Mouse (Mus musculus): ENCODE data around the gene Cyp11a1. TPM values are rescaled to one million over a fixed set of nuclear protein-coding genes. Genes with fewer than 3 reads are reported as not detected.

Gene Cyp11a1
- total and polyA plus RNA-seq, 3 experiments: not detected

DNA sequence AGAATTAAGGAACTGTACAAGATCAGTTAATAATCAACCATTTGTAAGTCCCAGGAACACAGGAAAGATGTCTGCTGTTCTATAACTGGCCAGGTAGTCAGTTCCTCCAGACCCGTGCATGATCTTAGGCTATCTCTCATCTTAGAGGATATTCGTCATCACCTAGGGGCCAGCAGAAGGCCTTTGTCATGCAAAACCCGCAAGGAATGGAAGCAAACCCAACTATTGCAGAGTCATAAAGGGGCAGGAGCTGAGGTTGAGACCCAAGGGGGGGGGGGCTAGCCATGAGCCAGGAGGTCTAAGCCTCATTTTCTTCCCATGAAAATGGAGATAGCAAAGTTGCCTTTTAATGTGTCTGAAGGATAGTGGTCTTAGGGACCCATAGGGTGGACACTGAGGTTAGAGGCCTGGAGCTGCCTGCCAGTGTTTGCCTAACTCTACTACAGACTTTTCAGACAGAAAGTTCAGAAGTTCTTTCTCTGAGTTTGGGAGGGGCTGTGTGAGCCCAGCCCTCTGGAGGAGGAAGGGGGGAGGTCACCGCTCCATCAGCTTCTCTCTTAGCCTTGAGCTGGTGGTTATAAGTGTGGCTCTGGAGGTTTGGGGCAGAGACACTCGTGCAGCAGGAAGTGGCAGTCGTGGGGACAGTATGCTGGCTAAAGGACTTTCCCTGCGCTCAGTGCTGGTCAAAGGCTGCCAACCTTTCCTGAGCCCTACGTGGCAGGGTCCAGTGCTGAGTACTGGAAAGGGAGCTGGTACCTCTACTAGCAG, 8.4 kb downstream of the Cyp11a1 start:
- Histone ChIP-seq H3K4me1 (ENCODE audit: control insufficient read depth in 1 of 2, insufficient read depth in 2 of 2, low read length in 2 of 2) (no peaks in the 10 kb centered on the region), H3K27me3 (ENCODE audit: control insufficient read depth in 1 of 2, insufficient read depth in 2 of 2, low read length in 2 of 2) (peaks cover 14 to 19% of the 10 kb centered on the region in 2 experiments)

DNA sequence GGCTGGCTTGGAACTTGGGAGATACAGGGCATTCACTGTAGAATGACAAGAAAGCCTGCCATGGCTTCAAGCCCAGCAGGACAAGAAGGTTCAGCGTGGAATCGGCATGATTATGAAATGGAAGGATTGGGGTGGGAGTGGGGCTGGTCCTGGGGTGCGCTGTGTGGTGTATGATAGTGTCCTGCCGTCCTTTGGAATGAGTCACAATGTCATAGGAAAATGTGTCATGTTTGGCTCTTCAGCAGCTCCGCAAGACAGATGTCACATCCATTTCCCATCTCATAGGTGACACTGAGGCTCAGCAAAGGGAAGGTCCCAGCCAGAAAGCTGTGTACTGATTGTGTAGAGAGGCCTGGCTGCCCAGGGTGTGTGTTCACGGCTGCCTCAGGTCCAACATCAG, 9.6 kb downstream of the Cyp11a1 start:
- Histone ChIP-seq H3K4me3 (ENCODE audit: control insufficient read depth in 1 of 2, insufficient read depth in 1 of 2, low read depth in 2 of 2, low read length in 2 of 2) (no peak overlapping the region), H3K4me1 (ENCODE audit: control insufficient read depth in 1 of 2, insufficient read depth in 2 of 2, low read length in 2 of 2) (no peaks in the 10 kb centered on the region), H3K27ac (ENCODE audit: control insufficient read depth, low read depth, low read length) (no peak overlapping the region), H3K9me3 (replicated peaks; ENCODE audit: insufficient read depth, low read length) (no peaks in the 10 kb centered on the region), H3K9ac (ENCODE audit: control insufficient read depth, low read depth, low read length, poor library complexity, severe bottlenecking) (no peak overlapping the region), H3K27me3 (ENCODE audit: control insufficient read depth in 1 of 2, insufficient read depth in 2 of 2, low read length in 2 of 2) (peaks cover 17 to 19% of the 10 kb centered on the region in 2 experiments), H3K79me2 (ENCODE audit: control insufficient read depth, insufficient read depth, low read length, poor library complexity) (no peaks in the 10 kb centered on the region), H3K36me3 (ENCODE audit: control insufficient read depth in 1 of 2, insufficient read depth in 2 of 2, low read length in 2 of 2) (no peaks in the 10 kb centered on the region)
- no peak for TF ChIP-seq MAFK (IDR thresholded peaks at IDR 0.05; ENCODE audit: borderline replicate concordance, low read depth, low read length)
- TF ChIP-seq CTCF (IDR thresholded peaks at IDR 0.05 in 2 of 3, conservative IDR thresholded peaks at IDR 0.05 in 1 of 3; ENCODE audit: control insufficient read depth in 1 of 3, insufficient read depth in 1 of 3, low read depth in 2 of 3, low read length in 3 of 3, poor library complexity in 1 of 3, severe bottlenecking in 1 of 3): no peak
- TF ChIP-seq KAT2A (conservative IDR thresholded peaks at IDR 0.05; ENCODE audit: low read depth, low read length): no peak
- no peak for TF ChIP-seq MXI1 (IDR thresholded peaks at IDR 0.05; ENCODE audit: low read depth, low read length)
- TF ChIP-seq ELF1 (IDR thresholded peaks at IDR 0.05; ENCODE audit: low read depth, low read length): no peak
- no peak for TF ChIP-seq GABPA (IDR thresholded peaks at IDR 0.05; ENCODE audit: low read depth, low read length)
- no peak for TF ChIP-seq ZMIZ1 (IDR thresholded peaks at IDR 0.05; ENCODE audit: low read depth, low read length)
- no peak for TF ChIP-seq POLR2AphosphoS5 (IDR thresholded peaks at IDR 0.05; ENCODE audit: borderline replicate concordance, low read depth, low read length)
- DNase-seq (ENCODE audit: low read depth, low spot score): no peak

More for the DNA sequence above, 8.4 kb downstream of the Cyp11a1 start:
- no peak overlapping the region for H3K27ac ChIP-seq (ENCODE audit: control insufficient read depth, low read depth, low read length)
- no peaks in the 10 kb centered on the region for H3K36me3 ChIP-seq (ENCODE audit: control insufficient read depth in 1 of 2, insufficient read depth in 2 of 2, low read length in 2 of 2)
- no peaks in the 10 kb centered on the region for H3K79me2 ChIP-seq (ENCODE audit: control insufficient read depth, insufficient read depth, low read length, poor library complexity)
- DNase-seq (ENCODE audit: low read depth, low spot score): no peak
- no peak overlapping the region for H3K4me3 ChIP-seq (ENCODE audit: control insufficient read depth in 1 of 2, insufficient read depth in 1 of 2, low read depth in 2 of 2, low read length in 2 of 2)
- no peaks in the 10 kb centered on the region for H3K9me3 ChIP-seq (replicated peaks; ENCODE audit: insufficient read depth, low read length)
- no peak overlapping the region for H3K9ac ChIP-seq (ENCODE audit: control insufficient read depth, low read depth, low read length, poor library complexity, severe bottlenecking)
- no peak for TF ChIP-seq CHD2 (IDR thresholded peaks at IDR 0.05; ENCODE audit: low read length)
- no peak for TF ChIP-seq NELFE (IDR thresholded peaks at IDR 0.05; ENCODE audit: low read depth, low read length)
- no peak for TF ChIP-seq TAL1 (IDR thresholded peaks at IDR 0.05; ENCODE audit: low read length)
- no peak for TF ChIP-seq UBTF (IDR thresholded peaks at IDR 0.05; ENCODE audit: borderline replicate concordance, insufficient read depth, low read depth, low read length)
- no peak for TF ChIP-seq TCF12 (IDR thresholded peaks at IDR 0.05; ENCODE audit: low read depth, low read length)
- no peak for TF ChIP-seq NRF1 (IDR thresholded peaks at IDR 0.05; ENCODE audit: insufficient read depth, low read depth, low read length, poor library complexity, severe bottlenecking)
- no peak for TF ChIP-seq POLR2AphosphoS5 (IDR thresholded peaks at IDR 0.05; ENCODE audit: borderline replicate concordance, low read depth, low read length)
- TF ChIP-seq CTCF (IDR thresholded peaks at IDR 0.05 in 2 of 3, conservative IDR thresholded peaks at IDR 0.05 in 1 of 3; ENCODE audit: control insufficient read depth in 1 of 3, insufficient read depth in 1 of 3, low read depth in 2 of 3, low read length in 3 of 3, poor library complexity in 1 of 3, severe bottlenecking in 1 of 3): no peak
- TF ChIP-seq MEF2A (IDR thresholded peaks at IDR 0.05; ENCODE audit: extremely low read depth, insufficient replicate concordance, low read depth, low read length, poor library complexity, severe bottlenecking): no peak
- no peak for TF ChIP-seq USF1 (IDR thresholded peaks at IDR 0.05; ENCODE audit: low read depth, low read length)
- no peak for TF ChIP-seq JUND (IDR thresholded peaks at IDR 0.05; ENCODE audit: low read depth, low read length)
- no peak for TF ChIP-seq ELF1 (IDR thresholded peaks at IDR 0.05; ENCODE audit: low read depth, low read length)
- TF ChIP-seq ZC3H11A (IDR thresholded peaks at IDR 0.05; ENCODE audit: low read depth, low read length): no peak

Data from MEL (cell line).